Mouse (Mus musculus) C2C12 (cell line): ENCODE data around the gene Ppp2r5a.

ENCODE experiments used
- CTCF ChIP-seq: IDR thresholded peaks from one replicate; pipeline ENCODE4 v1.5.1; 2011; ENCODE audit not compliant: control insufficient read depth, insufficient read depth, insufficient read length
- MAX ChIP-seq: IDR thresholded peaks from one replicate; pipeline ENCODE4 v1.6.1; 2011; ENCODE audit warnings: mild to moderate bottlenecking, control low read depth
- MYOD1 ChIP-seq: IDR thresholded peaks from one replicate; pipeline ENCODE4 v1.6.1; 2011; ENCODE audit warnings: low read depth; ENCODE audit not compliant: control insufficient read depth, insufficient read length

- TF ChIP-seq MAX (no peak), CTCF (no peak), MYOD1 (no peak)
These were observed 46.5 kb upstream of the Ppp2r5a start for GRCm38 (mm10) chr1:191449537-191449936.
